Mouse (Mus musculus): ENCODE measurements at regions not wholly inside any gene's neighbourhood (a gene's known extent, or its start where the extent isn't known, plus 50 kb on each side); places are given as distances from the start of the nearest gene placed in this dataset.

- DNase-seq (ENCODE audit: low spot score): no peak
Observed at GRCm38 (mm10) chr9:113601451-113601850, 106.6 kb downstream of the Pdcd6ip start.

GRCm38 (mm10) chr9:113587260-113587659 is 120.8 kb downstream of the Pdcd6ip start:
- no peak for DNase-seq (ENCODE audit: low spot score)

- DNase-seq (ENCODE audit: low spot score): no peak
Observed at GRCm38 (mm10) chr9:113586477-113586876, 121.6 kb downstream of the Pdcd6ip start.

GRCm38 (mm10) chr9:113578221-113578620 is 129.8 kb downstream of the Pdcd6ip start:
- no peak for DNase-seq (ENCODE audit: low spot score)

GRCm38 (mm10) chr9:113568849-113569248 is 139.2 kb downstream of the Pdcd6ip start:
- DNase-seq (ENCODE audit: low spot score): no peak

GRCm38 (mm10) chr9:113567705-113568104 is 140.4 kb downstream of the Pdcd6ip start:
- DNase-seq (ENCODE audit: low spot score): no peak

GRCm38 (mm10) chr9:113566620-113567019 is 141.4 kb downstream of the Pdcd6ip start:
- DNase-seq (ENCODE audit: low spot score): no peak

- no peak for DNase-seq (ENCODE audit: low spot score)
Observed at GRCm38 (mm10) chr9:113553911-113554310, 154.1 kb downstream of the Pdcd6ip start.

- DNase-seq (ENCODE audit: low spot score): no peak
Observed at GRCm38 (mm10) chr9:113547458-113547857, 160.6 kb downstream of the Pdcd6ip start.

- DNase-seq (ENCODE audit: low spot score): no peak
Observed at GRCm38 (mm10) chr9:113528586-113528985, 179.5 kb downstream of the Pdcd6ip start.

- no peak for DNase-seq (ENCODE audit: low spot score)
Observed at GRCm38 (mm10) chr9:113524307-113524706, 183.8 kb downstream of the Pdcd6ip start.

- DNase-seq (ENCODE audit: low spot score): no peak
Observed at GRCm38 (mm10) chr9:113523173-113523572, 184.9 kb downstream of the Pdcd6ip start.

- DNase-seq (ENCODE audit: low spot score): no peak
Observed at GRCm38 (mm10) chr9:113519727-113520126, 188.3 kb downstream of the Pdcd6ip start.

- no peak for DNase-seq (ENCODE audit: low spot score)
Observed at GRCm38 (mm10) chr9:113518482-113518881, 189.6 kb downstream of the Pdcd6ip start.

- no peak for DNase-seq (ENCODE audit: low spot score)
Observed at GRCm38 (mm10) chr9:113517756-113518155, 190.3 kb downstream of the Pdcd6ip start.

GRCm38 (mm10) chr9:113515703-113516020 is 192.4 kb downstream of the Pdcd6ip start:
- no peak for DNase-seq (ENCODE audit: low spot score)

GRCm38 (mm10) chr9:113514846-113515702 is 193.0 kb downstream of the Pdcd6ip start:
- DNase-seq (ENCODE audit: low spot score): no peak

- DNase-seq (ENCODE audit: low spot score): no peak
Observed at GRCm38 (mm10) chr9:113511302-113511701, 196.8 kb downstream of the Pdcd6ip start.

- no peak for DNase-seq (ENCODE audit: low spot score)
Observed at GRCm38 (mm10) chr9:113509368-113509767, 198.7 kb downstream of the Pdcd6ip start.

GRCm38 (mm10) chr9:113508821-113509220 is 199.2 kb downstream of the Pdcd6ip start:
- DNase-seq (ENCODE audit: low spot score): no peak

GRCm38 (mm10) chr9:113507561-113508460 is 200.2 kb downstream of the Pdcd6ip start:
- no peak for DNase-seq (ENCODE audit: low spot score)

- no peak for DNase-seq (ENCODE audit: low spot score)
Observed at GRCm38 (mm10) chr9:113499246-113499645, 208.8 kb downstream of the Pdcd6ip start.

- DNase-seq (ENCODE audit: low spot score): no peak
Observed at GRCm38 (mm10) chr9:113496176-113496732, 211.8 kb downstream of the Pdcd6ip start.

All from layer of hippocampus, adult 9-10 months (tissue).